Mouse (Mus musculus) limb, embryonic 14.5 days (tissue): ENCODE measurements around the gene 2610528A11Rik. TPM values are rescaled to one million over a fixed set of nuclear protein-coding genes. Genes with fewer than 3 reads are reported as not detected.
A peak's percentile ranks its signal among the peaks of the same experiment; 100 is the strongest.

Source experiments
- ATAC-seq: fragments of 200-750 bp; cut with Nextera tagmentation; 2 replicates; pipeline ENCODE4 v1.8.0; 2017; ENCODE audit warnings: low read depth, moderate number of reproducible peaks, moderate TSS enrichment; ENCODE audit not compliant: low FRiP score
- DNase-seq: peaks from one replicate; pipeline ENCODE4 v3.0.0-alpha.2; 2015; ENCODE audit warnings: low spot score
- H3K27ac ChIP-seq: fragments of 300-500 bp; sonication (generic); replicated peaks from 2 replicates; pipeline ENCODE4 v1.5.1; 2014; ENCODE audit warnings: low read depth, mild to moderate bottlenecking, low read length, moderate library complexity, mixed read lengths
- H3K27me3 ChIP-seq: fragments of 300-500 bp; sonication (generic); 2 replicates; pipeline ENCODE4 v1.6.1; 2014; ENCODE audit warnings: low read length, mixed read lengths; ENCODE audit not compliant: control insufficient read depth, insufficient read depth
- H3K36me3 ChIP-seq: fragments of 300-500 bp; sonication (generic); 2 replicates; pipeline ENCODE4 v1.6.1; 2014; ENCODE audit warnings: mild to moderate bottlenecking, low read length, moderate library complexity, mixed read lengths; ENCODE audit not compliant: control insufficient read depth, insufficient read depth
- H3K4me1 ChIP-seq: fragments of 300-500 bp; sonication (generic); 2 replicates; pipeline ENCODE4 v1.6.1; 2014; ENCODE audit warnings: antibody characterized with exemption, low read length, mixed read lengths; ENCODE audit not compliant: control insufficient read depth, insufficient read depth
- H3K4me2 ChIP-seq: fragments of 300-500 bp; sonication (generic); replicated peaks from 2 replicates; pipeline ENCODE4 v1.6.1; 2014; ENCODE audit warnings: low read depth, mild to moderate bottlenecking, low read length, moderate library complexity; ENCODE audit not compliant: severe bottlenecking
- H3K4me3 ChIP-seq: fragments of 300-500 bp; sonication (generic); replicated peaks from 2 replicates; pipeline ENCODE4 v1.5.1; 2014; ENCODE audit warnings: low read length
- H3K9ac ChIP-seq: fragments of 300-500 bp; sonication (generic); 2 replicates; pipeline ENCODE4 v1.6.1; 2014; ENCODE audit warnings: mild to moderate bottlenecking, low read depth, low read length, moderate library complexity; ENCODE audit not compliant: severe bottlenecking
- H3K9me3 ChIP-seq: fragments of 300-500 bp; sonication (generic); 2 replicates; pipeline ENCODE4 v1.6.1; 2016; ENCODE audit warnings: low read length; ENCODE audit not compliant: control insufficient read depth
- POLR2A ChIP-seq: fragments of 200-500 bp; IDR thresholded peaks from 2 replicates; pipeline ENCODE4 v1.8.0; 2012; ENCODE audit warnings: inconsistent platforms, mild to moderate bottlenecking, moderate library complexity, borderline replicate concordance; ENCODE audit not compliant: insufficient read depth, insufficient read length; ENCODE audit errors: extremely low read depth
- WGBS: fragments of 180-500 bp; shearing (Covaris S2); extraction: QIAGEN DNeasy Blood & Tissue Kit; methylation state at CpG from one replicate; pipeline ENCODE4 v1.1.7; 2014; 5-methylcytosine and 5-hydroxymethylcytosine counted together
- polyA plus RNA-seq, 2 experiments: library from polyadenylated mRNA; depleted of rRNA in 1 of 2; stranded (reverse) in 1 of 2; unstranded in 1 of 2; fragments of >200 nt; fragmentation: Nextera tagmentation in 1 of 2; extraction: Ambion mirVana in 1 of 2; gene quantifications; 2 replicates each; pipeline versions ENCODE4 v1.2.1 to v1.2.3; 2012 to 2014

2610528A11Rik gene
- polyA plus RNA-seq, 2 experiments: 5.5 to 7.6 TPM

DNA sequence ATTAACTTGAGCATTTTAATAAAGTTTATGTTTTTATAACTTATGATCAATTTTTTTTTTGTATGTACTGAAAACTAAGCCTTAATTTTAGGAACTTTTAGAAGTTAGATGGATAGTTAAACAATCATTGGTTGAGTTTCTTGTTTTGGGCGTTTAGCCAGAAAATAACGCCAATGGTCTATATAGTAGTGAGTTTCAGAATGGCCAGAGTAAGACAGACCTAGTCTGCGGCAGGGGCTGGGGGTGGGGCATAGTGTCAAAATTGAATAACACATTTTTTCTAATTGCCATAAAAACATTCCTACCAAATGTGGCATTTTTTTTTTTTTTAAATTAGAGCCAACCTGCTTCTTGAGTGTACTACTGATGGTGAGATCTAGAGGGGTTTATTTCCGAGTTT lies 22.3 kb upstream of the 2610528A11Rik start:
- peaks cover 21% of the 10 kb centered on the region for H3K36me3 ChIP-seq
- H3K27ac ChIP-seq: no peak overlapping the region
- no peak for DNase-seq
- H3K9me3 ChIP-seq: no peaks in the 10 kb centered on the region
- no peak overlapping the region for H3K9ac ChIP-seq
- no peak overlapping the region for H3K4me3 ChIP-seq
- ATAC-seq: no peak
- TF ChIP-seq POLR2A: no peak
- H3K4me1 ChIP-seq: peaks cover 5% of the 10 kb centered on the region
- H3K4me2 ChIP-seq: no peak overlapping the region
- no peaks in the 10 kb centered on the region for H3K27me3 ChIP-seq
- 78% methylated on average over 4 of the region's 4 CpGs for WGBS

DNA sequence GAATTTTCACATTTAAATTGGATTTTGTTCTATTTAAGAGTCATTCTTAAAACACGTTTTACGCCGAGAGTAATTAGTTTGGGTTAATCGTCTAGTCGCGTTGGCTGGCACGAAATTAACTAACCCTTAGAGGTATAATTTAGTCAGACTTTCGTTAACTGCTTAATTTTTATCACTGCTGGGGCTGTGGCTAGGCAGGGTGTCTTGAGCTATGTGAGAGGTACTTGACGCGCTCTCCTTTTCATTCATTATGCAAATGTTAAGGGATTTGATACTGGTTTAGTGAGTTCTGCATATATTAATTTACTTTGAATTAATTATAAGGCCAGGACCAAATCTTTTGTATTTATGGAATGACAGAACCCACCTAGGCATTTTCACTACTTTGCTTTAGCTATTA lies 21.8 kb upstream of the 2610528A11Rik start:
- Histone ChIP-seq H3K4me1 (peaks cover 5% of the 10 kb centered on the region), H3K27me3 (no peaks in the 10 kb centered on the region), H3K4me2 (peak overlapping the region; percentile 47), H3K9me3 (no peaks in the 10 kb centered on the region), H3K36me3 (peaks cover 25% of the 10 kb centered on the region), H3K27ac (no peak overlapping the region), H3K9ac (peak overlapping the region; percentile 84), H3K4me3 (peak overlapping the region; percentile 72)
- DNase-seq (no peak), ATAC-seq (no peak)
- 2% methylated on average over 10 of the region's 10 CpGs for WGBS
- no peak for TF ChIP-seq POLR2A

DNA sequence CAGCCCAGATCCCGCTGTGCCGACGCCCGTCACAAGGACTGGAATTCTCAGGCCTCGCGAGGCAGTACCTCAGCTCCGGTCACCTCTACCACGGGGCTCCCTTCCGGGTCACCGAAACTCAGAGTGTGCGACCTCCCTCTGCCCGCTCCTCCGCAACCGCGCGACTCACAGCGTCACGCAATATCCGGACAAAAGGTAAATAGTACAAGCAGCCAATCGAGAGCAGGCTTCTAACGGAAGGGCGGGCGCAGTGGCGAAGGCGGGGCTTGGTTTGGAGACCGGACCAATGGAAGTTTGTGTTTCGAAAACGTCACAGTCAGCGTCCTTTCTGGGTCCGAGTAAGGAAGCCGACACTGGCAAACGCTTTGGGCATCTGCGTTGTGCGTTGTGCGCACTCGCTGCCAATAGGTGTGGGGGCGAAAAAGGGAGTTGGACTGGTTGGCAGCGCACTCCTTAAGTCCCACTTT lies 21.3 kb upstream of the 2610528A11Rik start, which contains the start of gene Ghitm:
Gene Ghitm, minus strand, starts transcription at position 146 of the 467 bp plus-strand sequence.
- Histone ChIP-seq H3K4me1 (peaks cover 5% of the 10 kb centered on the region), H3K27ac (peak within 1 kb of the TSS; percentile 63; the same call in 1 of the 2 replicates), H3K27me3 (no peaks in the 10 kb centered on the region), H3K4me2 (peak within 1 kb of the TSS; percentile 50), H3K9me3 (no peaks in the 10 kb centered on the region), H3K36me3 (peaks cover 30% of the 10 kb centered on the region), H3K9ac (peak within 1 kb of the TSS; percentile 84), H3K4me3 (peak within 1 kb of the TSS; percentile 72)
- ATAC-seq (peak; percentile 99), DNase-seq (peak; percentile 96)
- 0 out of 2 replicates have a peak, but pooled peaks have one; percentile 72 for TF ChIP-seq POLR2A
- under 1% methylated on average over 38 of the region's 38 CpGs for WGBS

DNA sequence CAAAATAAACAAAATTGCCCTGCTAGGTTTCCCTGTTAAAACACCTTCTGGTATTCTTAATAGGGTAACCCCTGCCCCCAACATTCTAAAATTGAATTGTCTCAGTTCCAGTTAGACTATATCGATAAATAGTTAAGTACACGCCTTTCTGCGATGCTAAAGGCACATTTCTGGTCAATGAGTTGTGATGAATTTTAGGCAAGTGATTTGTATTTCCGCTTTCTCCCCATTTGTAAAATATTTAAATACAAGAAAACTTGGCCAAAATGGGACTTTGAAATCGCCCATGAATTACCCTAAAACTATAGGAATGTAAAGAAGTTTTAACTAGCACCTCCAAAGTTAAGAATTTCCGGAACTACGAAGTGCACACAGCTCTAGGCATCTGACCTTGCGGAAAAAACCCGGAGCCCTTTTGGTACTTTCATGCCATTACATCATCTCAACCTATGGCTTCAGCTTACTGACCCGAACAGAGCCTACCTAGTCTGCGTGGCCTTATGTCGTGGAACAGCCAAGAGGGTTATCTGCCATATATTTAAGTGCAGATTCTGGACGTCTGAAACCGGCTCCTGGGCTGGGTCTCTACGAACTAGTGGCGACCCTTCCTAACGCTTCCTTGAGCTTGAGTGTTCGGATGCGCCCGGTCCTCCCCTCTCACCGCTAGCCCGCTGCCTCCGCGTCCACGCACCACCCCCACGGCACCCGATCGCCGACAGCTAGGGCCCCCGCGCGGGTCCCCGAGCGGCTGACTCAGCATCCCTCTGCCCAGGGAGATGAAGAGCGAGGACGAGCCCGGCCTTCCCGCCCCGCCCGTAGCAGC lies 20.7 kb upstream of the 2610528A11Rik start:
- TF ChIP-seq POLR2A: no peak
- 4% methylated on average over 25 of the region's 40 CpGs for WGBS
- Histone ChIP-seq H3K4me3 (peak overlapping the region; percentile 72), H3K27me3 (no peaks in the 10 kb centered on the region), H3K36me3 (peaks cover 35% of the 10 kb centered on the region), H3K27ac (peak overlapping the region; percentile 63; the same call in 1 of the 2 replicates), H3K4me1 (peaks cover 5% of the 10 kb centered on the region), H3K4me2 (peak overlapping the region; percentile 50), H3K9me3 (no peaks in the 10 kb centered on the region), H3K9ac (peak overlapping the region; percentile 84)
- DNase-seq (no peak), ATAC-seq (peak; percentile 4; the same call in 1 of the 2 replicates)

DNA sequence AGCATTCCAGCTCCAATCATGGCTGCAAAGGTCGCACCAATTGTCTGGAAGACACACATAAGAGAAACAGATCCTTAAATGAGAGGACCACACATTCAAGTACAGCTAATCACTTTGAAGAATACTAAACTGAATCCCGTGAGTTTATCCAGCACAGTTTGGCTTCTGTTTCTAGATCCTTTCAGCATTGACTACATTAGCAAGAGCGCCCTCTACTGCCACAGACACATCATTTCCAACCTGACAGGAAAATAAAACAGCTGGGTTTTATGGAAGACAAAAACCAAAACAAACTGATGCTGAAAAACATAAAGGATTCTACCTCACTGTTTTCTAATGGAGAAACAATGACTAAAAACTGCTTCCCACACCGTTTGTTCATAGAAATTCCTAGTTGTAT lies 13.8 kb upstream of the 2610528A11Rik start:
- no peaks in the 10 kb centered on the region for H3K9me3 ChIP-seq
- H3K4me2 ChIP-seq: no peak overlapping the region
- H3K36me3 ChIP-seq: peaks cover 76% of the 10 kb centered on the region
- ATAC-seq (no peak), DNase-seq (peak; percentile 45)
- H3K9ac ChIP-seq: no peak overlapping the region
- WGBS: 43% methylated on average over 4 of the region's 4 CpGs
- H3K27ac ChIP-seq: no peak overlapping the region
- H3K27me3 ChIP-seq: no peaks in the 10 kb centered on the region
- H3K4me1 ChIP-seq: no peaks in the 10 kb centered on the region
- no peak overlapping the region for H3K4me3 ChIP-seq
- TF ChIP-seq POLR2A: no peak
